Mouse (Mus musculus) MEL (cell line): Measurements from ENCODE around the gene Thsd7b. TPM values are rescaled to one million over a fixed set of nuclear protein-coding genes. Genes with fewer than 3 reads are reported as not detected.

ENCODE experiments used
- DNase-seq: peaks from one replicate; pipeline ENCODE4 v3.0.0; 2011; ENCODE audit warnings: low read depth, low spot score
- H3K27ac ChIP-seq: 2 replicates; pipeline ENCODE4 v1.5.1; 2012; ENCODE audit warnings: low read depth, mild to moderate bottlenecking, control low read depth, low read length, moderate library complexity; ENCODE audit not compliant: control insufficient read depth
- H3K27me3 ChIP-seq, 2 experiments: fragments of 150-350 bp in 1 of 2; sonication (generic) in 1 of 2; 2 replicates each; pipeline ENCODE4 v1.6.1; 2012; ENCODE audit warnings: low read length in 2 of 2, mild to moderate bottlenecking in 2 of 2, improper control_type of control experiment in 1 of 2, moderate library complexity in 1 of 2; ENCODE audit not compliant: insufficient read depth in 2 of 2, control insufficient read depth in 1 of 2
- H3K36me3 ChIP-seq, 2 experiments: 2 replicates each; pipeline ENCODE4 v1.6.1; 2012 to 2014; ENCODE audit warnings: low read length in 2 of 2, improper control_type of control experiment in 1 of 2, inconsistent platforms in 1 of 2, mild to moderate bottlenecking in 1 of 2; ENCODE audit not compliant: insufficient read depth in 2 of 2, control insufficient read depth in 1 of 2
- H3K4me1 ChIP-seq, 2 experiments: fragments of 150-350 bp in 1 of 2; sonication (generic) in 1 of 2; 2 replicates each; pipeline ENCODE4 v1.6.1; 2012; ENCODE audit warnings: low read length in 2 of 2, improper control_type of control experiment in 1 of 2, mild to moderate bottlenecking in 1 of 2; ENCODE audit not compliant: insufficient read depth in 2 of 2, control insufficient read depth in 1 of 2
- H3K4me3 ChIP-seq, 2 experiments: fragments of 150-350 bp in 1 of 2; sonication (generic) in 1 of 2; 2 replicates each; pipeline ENCODE4 v1.5.1; 2012; ENCODE audit warnings: low read depth in 2 of 2, low read length in 2 of 2, mild to moderate bottlenecking in 2 of 2, moderate library complexity in 2 of 2, control low read depth in 1 of 2, improper control_type of control experiment in 1 of 2; ENCODE audit not compliant: control insufficient read depth in 1 of 2, insufficient read depth in 1 of 2
- H3K79me2 ChIP-seq: 2 replicates; pipeline ENCODE4 v1.6.1; 2012; ENCODE audit warnings: mild to moderate bottlenecking, low read length, moderate library complexity; ENCODE audit not compliant: control insufficient read depth, poor library complexity, insufficient read depth
- H3K9ac ChIP-seq: 2 replicates; pipeline ENCODE4 v1.6.1; 2012; ENCODE audit warnings: low read depth, mild to moderate bottlenecking, control low read depth, low read length, moderate library complexity; ENCODE audit not compliant: control insufficient read depth, poor library complexity, severe bottlenecking
- H3K9me3 ChIP-seq: fragments of 150-350 bp; sonication (generic); replicated peaks from 2 replicates; pipeline ENCODE4 v1.6.1; 2012; ENCODE audit warnings: mild to moderate bottlenecking, low read length, improper control_type of control experiment, moderate library complexity; ENCODE audit not compliant: insufficient read depth
- BHLHE40 ChIP-seq: IDR thresholded peaks from 2 replicates; pipeline ENCODE4 v1.6.1; 2012; ENCODE audit warnings: low read depth, mild to moderate bottlenecking, inconsistent platforms, low read length, improper control_type of control experiment, borderline replicate concordance
- CHD2 ChIP-seq: IDR thresholded peaks from 2 replicates; pipeline ENCODE4 v1.6.1; 2011; ENCODE audit warnings: low read length, improper control_type of control experiment
- E2F4 ChIP-seq: IDR thresholded peaks from 2 replicates; pipeline ENCODE4 v1.6.1; 2011; ENCODE audit warnings: low read depth, low read length, improper control_type of control experiment, borderline replicate concordance
- ELF1 ChIP-seq: IDR thresholded peaks from 2 replicates; pipeline ENCODE4 v1.6.1; 2014; ENCODE audit warnings: low read depth, mild to moderate bottlenecking, inconsistent platforms, low read length, improper control_type of control experiment, moderate library complexity
- ETS1 ChIP-seq: IDR thresholded peaks from 2 replicates; pipeline ENCODE4 v1.6.1; 2012; ENCODE audit warnings: low read depth, mild to moderate bottlenecking, inconsistent platforms, low read length, improper control_type of control experiment, moderate library complexity
- GABPA ChIP-seq: IDR thresholded peaks from 2 replicates; pipeline ENCODE4 v1.6.1; 2012; ENCODE audit warnings: low read depth, mild to moderate bottlenecking, inconsistent platforms, low read length, improper control_type of control experiment, moderate library complexity
- GATA1 ChIP-seq: IDR thresholded peaks from 2 replicates; pipeline ENCODE4 v1.6.1; 2011; ENCODE audit warnings: low read depth, low read length, improper control_type of control experiment
- JUND ChIP-seq: IDR thresholded peaks from 2 replicates; pipeline ENCODE4 v1.6.1; 2011; ENCODE audit warnings: low read depth, mild to moderate bottlenecking, improper control_type of control experiment, low read length
- MAFK ChIP-seq: IDR thresholded peaks from 2 replicates; pipeline ENCODE4 v1.6.1; 2011; ENCODE audit warnings: low read depth, mild to moderate bottlenecking, low read length, improper control_type of control experiment, borderline replicate concordance
- MXI1 ChIP-seq: IDR thresholded peaks from 2 replicates; pipeline ENCODE4 v1.6.1; 2011; ENCODE audit warnings: mild to moderate bottlenecking, low read depth, low read length, improper control_type of control experiment
- MYB ChIP-seq: IDR thresholded peaks from 2 replicates; pipeline ENCODE4 v1.6.1; 2011; ENCODE audit warnings: mild to moderate bottlenecking, low read depth, low read length, improper control_type of control experiment
- MYC ChIP-seq: IDR thresholded peaks from 2 replicates; pipeline ENCODE4 v1.6.1; 2011; ENCODE audit warnings: low read depth, mild to moderate bottlenecking, low read length, improper control_type of control experiment, moderate library complexity
- NELFE ChIP-seq: IDR thresholded peaks from 2 replicates; pipeline ENCODE4 v1.6.1; 2011; ENCODE audit warnings: low read depth, low read length, improper control_type of control experiment
- POLR2A ChIP-seq, 2 experiments: IDR thresholded peaks; 2 replicates each; pipeline ENCODE4 v1.6.1; 2011 to 2012; ENCODE audit warnings: low read length in 2 of 2, mild to moderate bottlenecking in 2 of 2, control low read depth in 1 of 2, improper control_type of control experiment in 1 of 2, low read depth in 1 of 2, moderate library complexity in 1 of 2; ENCODE audit not compliant: control insufficient read depth in 1 of 2, insufficient read depth in 1 of 2, poor library complexity in 1 of 2
- POLR2AphosphoS2 ChIP-seq: IDR thresholded peaks from 2 replicates; pipeline ENCODE4 v1.6.1; 2011; ENCODE audit warnings: low read length, improper control_type of control experiment
- POLR2AphosphoS5 ChIP-seq: IDR thresholded peaks from 2 replicates; pipeline ENCODE4 v1.6.1; 2012; ENCODE audit warnings: low read depth, borderline replicate concordance, mild to moderate bottlenecking, inconsistent platforms, low read length, moderate library complexity, mixed read lengths
- SIN3A ChIP-seq: IDR thresholded peaks from 2 replicates; pipeline ENCODE4 v1.6.1; 2012; ENCODE audit warnings: low read length, improper control_type of control experiment, inconsistent platforms
- TAL1 ChIP-seq: IDR thresholded peaks from 2 replicates; pipeline ENCODE4 v1.6.1; 2012; ENCODE audit warnings: mild to moderate bottlenecking, inconsistent platforms, low read length, moderate library complexity, mixed read lengths
- ZC3H11A ChIP-seq: IDR thresholded peaks from 2 replicates; pipeline ENCODE4 v1.6.1; 2012; ENCODE audit warnings: low read depth, mild to moderate bottlenecking, inconsistent platforms, low read length, improper control_type of control experiment
- ZKSCAN1 ChIP-seq: IDR thresholded peaks from 2 replicates; pipeline ENCODE4 v1.6.1; 2012; ENCODE audit warnings: low read depth, mild to moderate bottlenecking, inconsistent platforms, low read length, improper control_type of control experiment, moderate library complexity
- ZMIZ1 ChIP-seq: IDR thresholded peaks from 2 replicates; pipeline ENCODE4 v1.6.1; 2012; ENCODE audit warnings: low read depth, mild to moderate bottlenecking, inconsistent platforms, low read length, improper control_type of control experiment, moderate library complexity
- polyA plus RNA-seq, 2 experiments: library from polyadenylated mRNA; stranded (reverse) in 1 of 2; unstranded in 1 of 2; fragments of >175 nt in 1 of 2; fragments of >200 nt in 1 of 2; gene quantifications; 2 replicates each; pipeline versions ENCODE4 v1.2.1 to v1.2.4; 2012; ENCODE audit warnings: low replicate concordance in 2 of 2, low read depth in 1 of 2; ENCODE audit not compliant: insufficient read length in 2 of 2, insufficient read depth in 1 of 2, missing spikeins in 1 of 2
- total RNA-seq: library from RNA; depleted of rRNA; stranded (reverse); fragments of 300-350 nt; gene quantifications from 2 replicates; pipeline ENCODE4 v1.2.3, GENCODE M21; 2012

Gene Thsd7b
- total and polyA plus RNA-seq, 3 experiments = not detected

DNA sequence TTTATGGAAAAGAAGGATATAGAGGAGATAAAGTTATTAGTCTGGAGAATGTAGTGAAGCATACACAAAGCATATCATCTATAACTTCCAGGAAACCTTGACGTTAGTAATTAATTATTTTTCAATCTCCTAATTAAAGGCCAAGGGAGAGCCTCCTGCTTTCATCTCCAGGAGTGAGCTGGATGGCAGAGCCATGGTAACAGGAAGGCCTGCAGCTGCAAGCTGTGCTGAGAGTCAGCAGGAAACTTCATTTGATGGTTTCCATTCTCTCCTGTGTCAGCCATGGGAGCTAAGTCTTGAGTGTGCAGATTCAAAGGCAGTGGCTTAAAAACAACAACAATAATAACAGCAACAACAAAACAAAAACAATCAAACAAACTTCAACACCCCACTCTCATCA, 507.5 kb downstream of the Thsd7b start:
- DNase-seq = no peak
- no peaks in the 10 kb centered on the region for H3K79me2 ChIP-seq
- no peaks in the 10 kb centered on the region for H3K9me3 ChIP-seq
- TF ChIP-seq SIN3A = no peak
- TF ChIP-seq GATA1 = no peak
- no peak for TF ChIP-seq POLR2A (IDR thresholded peaks at IDR 0.05; ENCODE audit: control insufficient read depth in 1 of 2, insufficient read depth in 1 of 2, low read depth in 1 of 2, low read length in 2 of 2, poor library complexity in 1 of 2)
- no peak for TF ChIP-seq POLR2AphosphoS5
- no peak for TF ChIP-seq TAL1
- no peak for TF ChIP-seq JUND
- no peak for TF ChIP-seq CHD2
- no peak for TF ChIP-seq ETS1
- TF ChIP-seq ZMIZ1 = no peak
- H3K36me3 ChIP-seq = peaks cover 0 to 16% of the 10 kb centered on the region in 2 experiments; a peak in 2 of 4 replicates
- H3K4me3 ChIP-seq = no peak overlapping the region
- no peak overlapping the region for H3K9ac ChIP-seq
- peaks cover 3 to 5% of the 10 kb centered on the region in 2 experiments; a peak in 3 of 4 replicates for H3K4me1 ChIP-seq
- H3K27me3 ChIP-seq = no peaks in the 10 kb centered on the region
- H3K27ac ChIP-seq = no peak overlapping the region

DNA sequence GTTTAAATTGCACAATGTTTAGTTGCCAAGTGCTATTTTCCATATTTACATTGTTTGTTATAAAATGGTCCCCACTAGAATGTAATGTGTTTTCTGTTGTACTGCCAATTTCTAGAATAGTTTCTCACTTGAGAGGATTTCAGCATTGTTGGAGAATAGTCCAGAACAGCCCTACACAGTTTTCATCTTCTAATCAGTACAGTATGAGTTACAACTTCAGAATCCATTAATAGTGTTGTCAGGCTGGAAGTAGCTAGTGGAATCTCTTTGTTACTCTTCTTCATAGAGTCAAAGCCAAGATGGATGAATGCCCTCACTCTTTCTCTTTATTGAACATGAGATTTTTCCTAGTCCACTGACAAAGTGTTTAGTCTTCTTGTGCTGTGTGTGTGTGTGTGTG, 525.4 kb downstream of the Thsd7b start:
- no peak overlapping the region for H3K27ac ChIP-seq
- DNase-seq = no peak
- no peak overlapping the region for H3K9ac ChIP-seq
- no peaks in the 10 kb centered on the region for H3K27me3 ChIP-seq
- no peaks in the 10 kb centered on the region for H3K36me3 ChIP-seq
- H3K4me1 ChIP-seq = no peaks in the 10 kb centered on the region
- no peaks in the 10 kb centered on the region for H3K9me3 ChIP-seq
- no peaks in the 10 kb centered on the region for H3K79me2 ChIP-seq
- TF ChIP-seq ZKSCAN1 (no peak), MYC (no peak), POLR2AphosphoS5 (no peak), MYB (no peak), TAL1 (no peak), ZC3H11A (no peak), JUND (no peak), E2F4 (no peak), BHLHE40 (no peak), GABPA (no peak), MAFK (no peak), ELF1 (no peak), MXI1 (no peak), POLR2AphosphoS2 (no peak), NELFE (no peak)
- no peak overlapping the region for H3K4me3 ChIP-seq
